Mouse (Mus musculus) CD8-positive naive resting alpha-beta T cell, adult 57 days (primary cell): Measurements from ENCODE around the gene Tmem185b. TPM values are rescaled to one million over a fixed set of nuclear protein-coding genes. Genes with fewer than 3 reads are reported as not detected.

Experiments used
- total RNA-seq: library from RNA; stranded (reverse); gene quantifications from one replicate; pipeline ENCODE4 v1.2.4, GENCODE M21; 2023

The Tmem185b gene
- 29.9 TPM for total RNA-seq

DNA sequence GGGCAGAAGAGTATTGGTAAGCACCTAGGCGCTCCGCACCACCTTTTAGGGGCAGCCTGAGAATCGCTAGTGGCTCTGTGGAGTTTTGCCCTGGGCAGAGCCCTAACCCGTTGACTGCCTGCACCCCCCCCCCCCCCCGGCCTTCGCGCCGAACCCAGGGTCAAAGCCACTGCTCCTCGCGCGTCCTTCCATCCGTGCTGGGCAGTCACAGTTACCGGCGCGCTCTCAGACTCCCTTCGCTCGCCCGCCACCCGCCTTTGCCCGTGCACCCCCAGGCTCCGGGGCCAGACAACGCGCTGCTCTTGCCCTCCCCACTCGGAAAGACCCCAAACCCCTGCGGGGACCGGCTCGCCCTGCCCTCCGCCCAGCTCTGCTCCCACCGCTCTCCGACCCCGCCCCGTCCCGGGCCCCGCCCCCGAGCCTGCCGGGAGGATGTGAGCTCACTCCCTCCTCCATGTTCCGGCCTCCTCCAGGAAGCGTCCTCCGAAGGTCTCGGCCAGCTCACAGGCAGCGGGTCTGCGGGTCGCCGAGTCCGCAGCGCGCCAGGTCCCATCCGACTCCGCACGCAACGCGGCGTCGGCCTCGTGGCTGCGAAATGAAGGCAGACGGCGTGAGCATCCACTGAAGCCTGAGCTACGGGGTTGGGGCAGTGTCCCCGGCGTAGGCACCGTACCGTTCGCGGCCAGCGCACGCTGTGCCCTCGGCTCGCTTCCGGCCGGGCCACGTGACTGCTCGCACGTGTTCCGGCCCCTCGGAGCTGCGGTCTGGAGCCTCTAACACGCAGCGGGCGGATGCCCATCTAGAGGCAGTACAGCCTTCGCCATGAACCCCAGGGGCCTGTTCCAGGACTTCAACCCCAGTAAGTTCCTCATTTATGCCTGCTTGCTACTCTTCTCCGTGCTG is at the start of gene Tmem185b:
TSS of gene Tmem185b (plus strand) at position 472 of the 903 bp plus-strand sequence.

DNA sequence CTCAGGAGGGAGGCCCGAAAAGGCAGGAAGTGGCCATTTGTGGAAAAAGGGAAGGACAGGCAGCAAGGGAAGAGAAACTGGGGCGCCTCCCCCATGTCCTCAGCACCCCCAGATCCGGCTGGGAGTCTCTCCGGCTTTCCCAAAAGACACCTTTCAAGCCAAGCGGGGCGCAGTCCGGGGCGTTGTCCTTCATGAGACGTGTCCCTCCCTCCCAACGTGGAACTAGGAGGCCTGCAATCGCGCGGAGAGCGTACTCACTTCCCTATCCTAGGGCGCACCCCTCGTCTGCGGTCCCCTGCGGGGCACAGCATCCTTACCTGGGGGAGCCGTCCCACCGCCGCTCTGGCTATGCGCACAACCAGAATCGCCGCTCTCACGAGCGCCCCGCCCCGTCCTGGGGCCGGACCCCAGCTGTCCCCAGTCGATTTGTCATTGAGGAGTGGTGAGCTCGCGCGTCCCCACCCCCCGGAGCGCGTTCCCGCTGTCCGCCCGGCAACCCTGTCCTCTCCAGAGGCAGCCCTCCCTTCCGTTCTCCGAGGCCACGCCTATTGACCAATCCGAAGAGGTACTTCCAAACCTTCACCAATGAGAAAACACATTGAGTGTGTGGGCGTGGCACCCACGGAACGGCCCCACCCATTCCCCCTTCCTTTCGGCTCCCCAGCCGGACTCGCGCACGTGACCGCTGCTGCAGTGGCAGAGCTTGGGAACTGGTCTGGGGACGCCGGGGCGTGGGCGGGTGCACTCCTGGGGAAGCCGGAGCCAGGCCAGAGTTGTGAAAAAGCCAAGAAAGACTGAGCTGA is 21.5 kb upstream of the Tmem185b start, which contains the start of gene Ralb:
TSS of gene Ralb (minus strand) at position 535 of the 803 bp plus-strand sequence.

Other genes with a start within 250 kb of the Tmem185b start
- not detected for gene Inhbb, start 103.9 kb upstream of the Tmem185b start, total RNA-seq
- gene Ralb, start 21.4 kb upstream of the Tmem185b start, total RNA-seq = 6.3 TPM
- gene Epb41l5, start 122.8 kb downstream of the Tmem185b start, total RNA-seq = 1.5 TPM